Mouse (Mus musculus) CH12.LX (cell line): ENCODE data around the gene Rapgef2. TPM values are rescaled to one million over a fixed set of nuclear protein-coding genes. Genes with fewer than 3 reads are reported as not detected.
A peak's percentile ranks its signal among the peaks of the same experiment; 100 is the strongest.

Source experiments
- DNase-seq: peaks from one replicate; pipeline ENCODE4 v3.0.0-alpha.2; 2013; ENCODE audit errors: extremely low read depth
- H3K27ac ChIP-seq: 2 replicates; pipeline ENCODE4 v1.5.1; 2012; ENCODE audit warnings: low read depth, mild to moderate bottlenecking, control low read depth, moderate library complexity; ENCODE audit not compliant: insufficient read depth
- H3K27me3 ChIP-seq: replicated peaks from 2 replicates; pipeline ENCODE3; 2012; ENCODE audit warnings: inconsistent platforms
- H3K36me3 ChIP-seq, 2 experiments: replicated peaks in 1 of 2; 2 replicates each; pipeline versions ENCODE3 to v1.6.1; 2012; ENCODE audit warnings: inconsistent platforms in 1 of 2, low read length in 1 of 2, mild to moderate bottlenecking in 1 of 2, mixed read lengths in 1 of 2, moderate library complexity in 1 of 2; ENCODE audit not compliant: control insufficient read depth in 1 of 2, insufficient read depth in 1 of 2
- H3K4me1 ChIP-seq, 2 experiments: 2 replicates each; pipeline ENCODE4 v1.6.1; 2012; ENCODE audit warnings: inconsistent platforms in 1 of 2, moderate library complexity in 1 of 2; ENCODE audit not compliant: insufficient read depth in 2 of 2, control insufficient read depth in 1 of 2
- H3K4me2 ChIP-seq: 2 replicates; pipeline ENCODE4 v1.6.1; 2012; ENCODE audit warnings: low read depth, mild to moderate bottlenecking, control low read depth; ENCODE audit not compliant: poor library complexity, insufficient read depth, severe bottlenecking
- H3K4me3 ChIP-seq, 3 experiments: fragments of 150-350 bp in 1 of 3; sonication (generic) in 1 of 3; replicated peaks in 1 of 3; 2 replicates each; pipeline versions ENCODE3 to v1.5.1; 2011 to 2012; ENCODE audit warnings: low read depth in 2 of 3, low read length in 2 of 3, mild to moderate bottlenecking in 2 of 3, moderate library complexity in 2 of 3, control low read depth in 1 of 3, improper control_type of control experiment in 1 of 3, inconsistent platforms in 1 of 3, mixed read lengths in 1 of 3; ENCODE audit not compliant: poor library complexity in 1 of 3
- H3K79me2 ChIP-seq: replicated peaks from 2 replicates; pipeline ENCODE4 v1.6.1; 2012; ENCODE audit warnings: mild to moderate bottlenecking, moderate library complexity; ENCODE audit not compliant: control insufficient read depth, poor library complexity, insufficient read depth, severe bottlenecking; ENCODE audit errors: extremely low read depth
- H3K9ac ChIP-seq: 2 replicates; pipeline ENCODE4 v1.6.1; 2012; ENCODE audit warnings: low read depth, mild to moderate bottlenecking, control low read depth, moderate library complexity; ENCODE audit not compliant: insufficient read depth
- H3K9me3 ChIP-seq: replicated peaks from 2 replicates; pipeline ENCODE3; 2012; ENCODE audit warnings: low read length, inconsistent platforms, mixed read lengths
- CHD2 ChIP-seq: IDR thresholded peaks from 2 replicates; pipeline ENCODE4 v1.6.1; 2011; ENCODE audit warnings: low read length, improper control_type of control experiment
- CTCF ChIP-seq, 2 experiments: IDR thresholded peaks in 1 of 2; conservative IDR thresholded peaks in 1 of 2; 2 replicates each; pipeline ENCODE4 v1.5.1; 2011 to 2012; ENCODE audit warnings: low read depth in 2 of 2, low read length in 2 of 2, improper control_type of control experiment in 1 of 2, inconsistent platforms in 1 of 2, mild to moderate bottlenecking in 1 of 2, moderate library complexity in 1 of 2
- E2F4 ChIP-seq: IDR thresholded peaks from 2 replicates; pipeline ENCODE4 v1.6.1; 2011; ENCODE audit warnings: low read depth, low read length, improper control_type of control experiment; ENCODE audit not compliant: insufficient replicate concordance
- EP300 ChIP-seq: IDR thresholded peaks from 2 replicates; pipeline ENCODE4 v1.6.1; 2011; ENCODE audit warnings: low read length, improper control_type of control experiment
- GABPA ChIP-seq: IDR thresholded peaks from 2 replicates; pipeline ENCODE4 v1.6.1; 2012; ENCODE audit warnings: low read depth, low read length, improper control_type of control experiment, inconsistent platforms; ENCODE audit not compliant: insufficient replicate concordance
- HCFC1 ChIP-seq: IDR thresholded peaks from 2 replicates; pipeline ENCODE4 v1.6.1; 2012; ENCODE audit warnings: low read depth, mild to moderate bottlenecking, inconsistent platforms, low read length, improper control_type of control experiment
- JUND ChIP-seq: conservative IDR thresholded peaks from 2 replicates; pipeline ENCODE4 v1.6.1; 2011; ENCODE audit warnings: low read depth, low read length, improper control_type of control experiment
- KAT2A ChIP-seq: IDR thresholded peaks from 2 replicates; pipeline ENCODE4 v1.6.1; 2012; ENCODE audit warnings: low read length, improper control_type of control experiment, inconsistent platforms; ENCODE audit not compliant: insufficient replicate concordance
- MAX ChIP-seq: IDR thresholded peaks from 2 replicates; pipeline ENCODE4 v1.6.1; 2011; ENCODE audit warnings: low read length, improper control_type of control experiment
- MAZ ChIP-seq: IDR thresholded peaks from 2 replicates; pipeline ENCODE4 v1.6.1; 2012; ENCODE audit warnings: low read depth, mild to moderate bottlenecking, inconsistent platforms, low read length, improper control_type of control experiment, moderate library complexity
- PAX5 ChIP-seq: IDR thresholded peaks from 2 replicates; pipeline ENCODE4 v1.6.1; 2012; ENCODE audit warnings: low read length, inconsistent platforms, mixed read lengths
- POLR2A ChIP-seq: IDR thresholded peaks from 2 replicates; pipeline ENCODE4 v1.6.1; 2011; ENCODE audit warnings: low read depth, mild to moderate bottlenecking, improper control_type of control experiment, low read length
- RAD21 ChIP-seq: IDR thresholded peaks from 2 replicates; pipeline ENCODE4 v1.6.1; 2011; ENCODE audit warnings: low read depth, mild to moderate bottlenecking, low read length, improper control_type of control experiment, moderate library complexity
- SIN3A ChIP-seq: IDR thresholded peaks from 2 replicates; pipeline ENCODE4 v1.6.1; 2012; ENCODE audit warnings: low read length, improper control_type of control experiment, inconsistent platforms
- SMC3 ChIP-seq: IDR thresholded peaks from 2 replicates; pipeline ENCODE4 v1.6.1; 2011; ENCODE audit warnings: low read depth, low read length, improper control_type of control experiment
- TBP ChIP-seq: conservative IDR thresholded peaks from 2 replicates; pipeline ENCODE4 v1.6.1; 2011; ENCODE audit warnings: low read depth, low read length, improper control_type of control experiment
- TCF12 ChIP-seq: IDR thresholded peaks from 2 replicates; pipeline ENCODE4 v1.6.1; 2014; ENCODE audit warnings: low read depth, mild to moderate bottlenecking, inconsistent platforms, low read length, improper control_type of control experiment
- USF1 ChIP-seq: IDR thresholded peaks from 2 replicates; pipeline ENCODE4 v1.6.1; 2014; ENCODE audit warnings: low read depth, mild to moderate bottlenecking, inconsistent platforms, low read length, improper control_type of control experiment
- USF2 ChIP-seq: conservative IDR thresholded peaks from 2 replicates; pipeline ENCODE4 v1.6.1; 2011; ENCODE audit warnings: low read depth, low read length, improper control_type of control experiment
- ZC3H11A ChIP-seq: IDR thresholded peaks from 2 replicates; pipeline ENCODE4 v1.6.1; 2012; ENCODE audit warnings: low read depth, mild to moderate bottlenecking, inconsistent platforms, low read length, improper control_type of control experiment
- ZKSCAN1 ChIP-seq: IDR thresholded peaks from 2 replicates; pipeline ENCODE4 v1.6.1; 2012; ENCODE audit warnings: low read depth, inconsistent platforms, low read length, improper control_type of control experiment, borderline replicate concordance
- ZNF384 ChIP-seq: IDR thresholded peaks from 2 replicates; pipeline ENCODE4 v1.6.1; 2012; ENCODE audit warnings: low read depth, low read length, improper control_type of control experiment, inconsistent platforms
- dilution Hi-C: fragments of 300-500 bp; cut with MboI; formaldehyde crosslinking; loops from 2 replicates; pipeline ENCODE4 v1.14.3; 2020; ENCODE audit warnings: low sequenced_read_pairs; ENCODE audit not compliant: extremely low pct_unique_long_range_greater_than_20kb, extremely low pct_ligation_motif_present
- in situ Hi-C: fragments of 300-500 bp; cut with MboI; formaldehyde crosslinking; loops from 3 replicates; pipeline ENCODE4 v1.14.3; 2019; ENCODE audit warnings: low sequenced_read_pairs, low pct_ligation_motif_present, low pct_unique_long_range_greater_than_20kb, mixed read lengths
- polyA plus RNA-seq: library from polyadenylated mRNA; unstranded; fragments of >175 nt; gene quantifications from 2 replicates; pipeline ENCODE4 v1.2.1, GENCODE M21; 2012; ENCODE audit warnings: low read depth; ENCODE audit not compliant: insufficient read length
- total RNA-seq, 2 experiments: library from RNA; depleted of rRNA; stranded (reverse); fragments of 300-350 nt in 1 of 2; fragments of >200 nt in 1 of 2; gene quantifications; 2 replicates each; pipeline ENCODE4 v1.2.3; 2012 to 2014

The Rapgef2 gene
- total and polyA plus RNA-seq, 3 experiments = 0.72 to 3.1 (median 2.6) TPM

DNA sequence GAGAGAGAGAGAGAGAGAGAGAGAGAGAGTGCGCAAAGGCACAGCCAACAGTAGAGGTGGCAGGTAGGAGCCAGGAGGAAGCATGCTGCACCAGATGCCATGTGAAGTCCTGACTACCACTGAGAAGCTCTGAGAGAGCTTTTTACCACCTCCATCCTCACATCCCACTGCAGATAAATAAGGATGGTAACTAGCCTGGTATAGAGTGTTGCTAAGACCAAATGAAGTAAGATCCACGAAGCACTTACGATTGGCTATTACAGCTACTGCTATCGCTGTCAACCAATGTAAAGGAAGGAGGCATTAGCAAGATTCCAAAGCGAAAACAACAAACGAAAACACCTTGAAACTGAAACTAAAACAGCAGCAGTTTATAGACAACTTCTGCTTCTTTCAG lies 47.3 kb downstream of the Rapgef2 start:
- peaks cover 4% of the 10 kb centered on the region for H3K9me3 ChIP-seq
- dilution Hi-C loops = no loop called here
- H3K4me2 ChIP-seq = no peak overlapping the region
- DNase-seq = peak; percentile 43
- no peak overlapping the region for H3K27ac ChIP-seq
- in situ Hi-C loops = no loop called here
- no peaks in the 10 kb centered on the region for H3K36me3 ChIP-seq
- H3K9ac ChIP-seq = no peak overlapping the region
- H3K27me3 ChIP-seq = no peaks in the 10 kb centered on the region
- no peak for TF ChIP-seq KAT2A
- no peak for TF ChIP-seq CHD2
- TF ChIP-seq EP300 = no peak
- no peak for TF ChIP-seq POLR2A
- no peak for TF ChIP-seq CTCF (conservative IDR thresholded peaks at IDR 0.05 in 1 of 2, IDR thresholded peaks at IDR 0.05 in 1 of 2; ENCODE audit: low read depth in 2 of 2, low read length in 2 of 2)
- no peak for TF ChIP-seq RAD21
- no peak for TF ChIP-seq SIN3A
- no peak for TF ChIP-seq ZC3H11A
- H3K4me3 ChIP-seq = peak overlapping the region in 2 of 3 experiments; percentile 23 to 30
- peaks cover 0 to 24% of the 10 kb centered on the region in 2 experiments; a peak in 2 of 4 replicates for H3K4me1 ChIP-seq
- no peaks in the 10 kb centered on the region for H3K79me2 ChIP-seq

DNA sequence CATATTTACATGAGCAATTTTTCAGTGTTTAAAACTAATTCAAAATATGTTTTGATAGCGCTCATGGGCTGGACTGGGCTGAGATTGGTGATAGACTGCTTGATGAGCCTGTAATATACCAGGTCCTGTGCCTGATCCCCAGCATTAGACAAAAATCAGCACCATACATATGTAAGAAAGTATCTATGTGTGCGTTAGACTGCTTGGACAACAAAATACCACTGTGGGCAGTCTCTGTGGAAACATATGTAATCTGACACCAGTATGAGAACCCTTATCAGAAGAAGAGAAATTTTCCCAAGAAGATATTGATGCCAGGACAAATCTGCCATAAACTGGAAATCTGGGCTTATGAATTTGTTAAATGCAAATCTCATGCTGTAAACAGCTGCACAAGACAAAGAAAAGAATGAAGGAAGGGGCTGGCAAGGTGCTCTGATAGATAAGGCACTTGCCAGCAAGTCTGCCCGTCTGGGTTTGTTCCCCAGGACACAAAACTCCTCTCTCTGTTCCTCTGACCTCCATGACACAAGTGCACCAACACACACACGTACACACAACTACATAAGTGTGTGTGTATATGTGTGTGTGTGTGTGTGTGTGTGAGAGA lies 47.8 kb downstream of the Rapgef2 start:
- H3K4me2 ChIP-seq = no peak overlapping the region
- H3K27me3 ChIP-seq = no peaks in the 10 kb centered on the region
- peaks cover 0 to 26% of the 10 kb centered on the region in 2 experiments; a peak in 2 of 4 replicates for H3K4me1 ChIP-seq

DNA sequence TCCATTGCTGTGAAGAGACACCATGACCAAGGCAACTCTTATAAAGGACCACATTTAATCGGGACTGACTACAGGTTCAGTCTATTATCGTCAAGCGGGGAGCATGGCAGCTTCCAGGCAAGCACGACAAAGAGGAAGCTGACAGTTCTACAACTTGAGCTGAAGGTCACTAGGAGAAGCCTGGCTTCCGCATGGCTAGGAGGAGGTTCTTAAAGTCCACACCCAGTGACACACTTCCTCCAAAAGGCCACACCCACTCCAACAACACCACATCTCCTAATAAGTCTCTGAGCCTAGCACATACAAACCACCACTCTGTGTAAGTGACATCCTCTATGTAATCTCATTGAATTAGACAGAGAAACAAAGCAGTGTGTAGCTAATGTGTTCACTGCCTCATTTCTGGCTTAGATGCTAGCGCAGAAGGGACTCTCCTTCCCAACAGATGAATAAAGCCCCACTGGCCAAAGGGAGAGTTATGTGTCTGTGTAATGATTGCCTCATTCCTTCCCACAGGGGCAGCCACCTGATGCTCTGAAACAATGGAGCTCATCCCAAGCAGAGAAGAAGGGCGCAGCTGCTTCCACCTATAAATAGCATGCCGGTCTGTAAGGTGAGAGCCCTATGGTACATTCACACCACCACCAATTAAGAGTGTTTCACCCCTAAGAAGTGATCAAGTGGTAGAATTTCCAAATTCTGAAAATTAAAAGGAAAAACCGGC lies 48.5 kb downstream of the Rapgef2 start:
- Histone ChIP-seq H3K9me3 (peaks cover 4% of the 10 kb centered on the region), H3K79me2 (no peaks in the 10 kb centered on the region), H3K27me3 (no peaks in the 10 kb centered on the region), H3K4me1 (peaks cover 0 to 26% of the 10 kb centered on the region in 2 experiments; a peak in 2 of 4 replicates), H3K27ac (no peak overlapping the region), H3K9ac (no peak overlapping the region), H3K4me3 (no peak overlapping the region), H3K4me2 (no peak overlapping the region), H3K36me3 (no peaks in the 10 kb centered on the region)
- dilution Hi-C loops = no loop called here
- in situ Hi-C loops = no loop called here
- TF ChIP-seq MAX (no peak), MAZ (no peak), GABPA (no peak), ZKSCAN1 (no peak), ZC3H11A (no peak), HCFC1 (no peak), USF1 (no peak), EP300 (no peak), TBP (no peak), JUND (no peak), PAX5 (no peak)
- DNase-seq = peak; percentile 37

More for the DNA sequence above, 47.8 kb downstream of the Rapgef2 start:
- in situ Hi-C loops = no loop called here
- no peak for DNase-seq
- TF ChIP-seq E2F4 (no peak), HCFC1 (no peak), ZKSCAN1 (no peak), USF2 (no peak), SMC3 (no peak), PAX5 (no peak), KAT2A (no peak), EP300 (no peak), ZNF384 (no peak), TCF12 (no peak), MAX (no peak), ZC3H11A (no peak)
- no peaks in the 10 kb centered on the region for H3K36me3 ChIP-seq
- peaks cover 4% of the 10 kb centered on the region for H3K9me3 ChIP-seq
- no peaks in the 10 kb centered on the region for H3K79me2 ChIP-seq
- dilution Hi-C loops = no loop called here
- no peak overlapping the region for H3K27ac ChIP-seq
- H3K4me3 ChIP-seq = no peak overlapping the region
- no peak overlapping the region for H3K9ac ChIP-seq
